8 mouse cellular contexts compared by ENCODE assay signal in the genomic region with DNA sequence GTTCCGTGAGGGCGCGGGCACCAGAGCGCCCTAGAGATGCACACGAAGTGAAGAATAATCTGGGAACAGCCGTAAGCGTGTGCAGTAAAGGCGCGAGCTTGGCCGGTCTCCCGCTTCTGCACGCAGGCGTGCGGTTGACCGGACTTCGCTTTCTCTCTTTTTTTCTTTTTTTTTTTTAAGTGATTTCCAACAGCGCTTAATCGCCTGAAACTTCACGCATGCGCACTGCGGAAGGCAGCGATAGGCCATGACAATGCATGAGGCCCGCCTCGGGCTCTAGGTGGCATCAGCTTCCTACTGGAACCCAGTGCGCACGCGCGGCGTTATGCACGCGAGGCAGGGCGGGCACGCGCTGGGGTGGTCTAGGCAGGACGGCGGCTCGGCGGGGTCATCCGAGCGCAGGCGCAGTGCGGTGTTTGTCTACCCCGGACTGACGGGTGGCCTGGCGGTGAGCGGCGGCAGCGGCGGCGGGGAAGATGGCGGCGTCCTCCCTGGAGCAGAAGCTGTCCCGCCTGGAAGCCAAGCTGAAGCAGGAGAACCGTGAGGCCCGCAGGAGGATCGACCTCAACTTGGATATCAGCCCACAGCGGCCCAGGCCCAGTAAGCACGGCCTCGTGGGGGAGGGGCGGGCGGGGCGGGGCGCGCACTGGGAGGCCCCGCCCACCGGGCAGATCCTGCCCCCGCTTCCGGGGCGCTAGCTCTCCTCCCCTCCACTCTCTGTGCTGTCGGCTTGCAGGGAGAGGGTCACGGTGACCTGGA. TPM values are rescaled to one million over a fixed set of nuclear protein-coding genes. Genes with fewer than 3 reads are reported as not detected.
DNase-seq lines count a peak whose midpoint lies in the region; ATAC-seq and TF ChIP-seq lines count a peak whose summit lies in the region.

Gene Map2k7 (plus strand): TSS at position 307 of the 759 bp plus-strand sequence.
Gene Gm49320 (plus strand): TSS at position 432 of the 759 bp plus-strand sequence.

- WGBS in embryonic facial prominence, embryonic 13.5 days, result 0% methylated on average over 62 of the region's 71 CpGs
- WGBS in heart, adult 2 months, result under 1% methylated on average over 71 of the region's 71 CpGs
- under 1% methylated on average over 63 of the region's 71 CpGs for WGBS in limb, embryonic 13.5 days
- under 1% methylated on average over 57 of the region's 71 CpGs for WGBS in midbrain, embryonic 16.5 days

- H3K4me2 ChIP-seq in embryonic facial prominence, embryonic 13.5 days, result peak within 1 kb of the TSS; percentile 89
- peak within 1 kb of the TSS; percentile 90 for H3K4me2 ChIP-seq in limb, embryonic 13.5 days (replicated peaks)
- H3K4me2 ChIP-seq in midbrain, embryonic 16.5 days (ENCODE audit: low read length), result peak within 1 kb of the TSS; percentile 77

- H3K36me3 ChIP-seq in embryonic facial prominence, embryonic 13.5 days, result peaks cover 20% of the 10 kb centered on the region
- H3K36me3 ChIP-seq in heart, adult 2 months (ENCODE audit: control insufficient read depth, insufficient read depth, low read length), result no peaks in the 10 kb centered on the region; the same call in 1 of the 2 replicates
- peaks cover 29% of the 10 kb centered on the region for H3K36me3 ChIP-seq in limb, embryonic 13.5 days
- peaks cover 4% of the 10 kb centered on the region for H3K36me3 ChIP-seq in midbrain, embryonic 16.5 days (ENCODE audit: control insufficient read depth, insufficient read depth, low read length)

- peak within 1 kb of the TSS; percentile 85 for H3K9ac ChIP-seq in embryonic facial prominence, embryonic 13.5 days
- peak within 1 kb of the TSS; percentile 90 for H3K9ac ChIP-seq in heart, adult 2 months (ENCODE audit: low read depth, low read length)
- peak within 1 kb of the TSS; percentile 78 for H3K9ac ChIP-seq in limb, embryonic 13.5 days
- H3K9ac ChIP-seq in midbrain, embryonic 16.5 days (ENCODE audit: low read depth, low read length), result peak within 1 kb of the TSS; percentile 84

- H3K4me1 ChIP-seq in embryonic facial prominence, embryonic 13.5 days, result peaks cover 25% of the 10 kb centered on the region
- H3K4me1 ChIP-seq in heart, adult 2 months (ENCODE audit: control insufficient read depth, insufficient read depth, low read length), result peaks cover 5% of the 10 kb centered on the region
- peaks cover 25% of the 10 kb centered on the region for H3K4me1 ChIP-seq in limb, embryonic 13.5 days
- H3K4me1 ChIP-seq in midbrain, embryonic 16.5 days (ENCODE audit: control insufficient read depth, insufficient read depth, low read length), result peaks cover 25% of the 10 kb centered on the region

- ATAC-seq in embryonic facial prominence, embryonic 13.5 days (ENCODE audit: insufficient number of reproducible peaks, insufficient read depth, low FRiP score, low TSS enrichment, low read depth), result peak; percentile 93
- ATAC-seq in limb, embryonic 13.5 days (ENCODE audit: low FRiP score, low read depth), result peak; percentile 95
- ATAC-seq in midbrain, embryonic 16.5 days, result peak; percentile 96

- TF ChIP-seq CTCF in heart, adult 2 months (IDR thresholded peaks at IDR 0.05), result peak; percentile 79

- H3K9me3 ChIP-seq in embryonic facial prominence, embryonic 13.5 days, result no peaks in the 10 kb centered on the region
- no peaks in the 10 kb centered on the region for H3K9me3 ChIP-seq in limb, embryonic 13.5 days
- no peaks in the 10 kb centered on the region for H3K9me3 ChIP-seq in midbrain, embryonic 16.5 days (replicated peaks; ENCODE audit: control insufficient read depth, low read length, poor library complexity, severe bottlenecking)

- no peaks in the 10 kb centered on the region for H3K27me3 ChIP-seq in embryonic facial prominence, embryonic 13.5 days
- no peaks in the 10 kb centered on the region for H3K27me3 ChIP-seq in heart, adult 2 months (ENCODE audit: control insufficient read depth, insufficient read depth, low read length)
- H3K27me3 ChIP-seq in limb, embryonic 13.5 days, result 0 out of 2 replicates have a peak, but pooled peaks cover 3% of the 10 kb centered on the region
- H3K27me3 ChIP-seq in midbrain, embryonic 16.5 days (ENCODE audit: control insufficient read depth, insufficient read depth, low read depth, low read length), result no peaks in the 10 kb centered on the region

- peak; percentile 57; the same call in 1 of the 2 replicates for TF ChIP-seq EP300 in heart, adult 2 months (IDR thresholded peaks at IDR 0.05; ENCODE audit: insufficient read depth, low read depth, low read length)

- intact Hi-C loops in heart, adult 2 months (cut with DNase I), result loop anchor here (1.0 to 5.0 kb wide), 6 partner anchors 14 to 439 kb away; partner anchors contain the start of genes Cers4, Evi5l and Timm44

- H3K27ac ChIP-seq in embryonic facial prominence, embryonic 13.5 days, result peak within 1 kb of the TSS; percentile 97
- peak within 1 kb of the TSS; percentile 85 for H3K27ac ChIP-seq in heart, adult 2 months
- H3K27ac ChIP-seq in limb, embryonic 13.5 days, result peak within 1 kb of the TSS; percentile 93
- peak within 1 kb of the TSS; percentile 91 for H3K27ac ChIP-seq in midbrain, embryonic 16.5 days (ENCODE audit: low read length)

- peak; percentile 98 for DNase-seq in 3134 (ENCODE audit: extremely low read depth, insufficient read length, low spot score)
- DNase-seq in adrenal gland, postnatal 36 days, result peak; percentile 100
- DNase-seq in heart, adult 2 months, result peak; percentile 99 to 100
- peak; percentile 100 for DNase-seq in kidney, adult 8-10 months
- peak; percentile 96 to 99 for DNase-seq in spleen, postnatal 10 days (ENCODE audit: low spot score in 2 of 2)

- peak within 1 kb of the TSS; percentile 79 for H3K4me3 ChIP-seq in embryonic facial prominence, embryonic 13.5 days
- H3K4me3 ChIP-seq in heart, adult 2 months, result peak within 1 kb of the TSS; percentile 74
- peak within 1 kb of the TSS; percentile 83 for H3K4me3 ChIP-seq in limb, embryonic 13.5 days
- H3K4me3 ChIP-seq in midbrain, embryonic 16.5 days (ENCODE audit: low read depth, low read length), result peak within 1 kb of the TSS; percentile 79

- peak; percentile 85 for TF ChIP-seq POLR2A in heart, adult 2 months (IDR thresholded peaks at IDR 0.05; ENCODE audit: insufficient read depth, low read depth, low read length)

- H3K79me2 ChIP-seq in heart, adult 2 months (replicated peaks; ENCODE audit: control insufficient read depth, insufficient read depth, low read length), result peaks cover 4% of the 10 kb centered on the region; the same call in 1 of the 2 replicates

RNA-seq across cellular contexts. Expression of gene Map2k7, which starts in this region (rescaled TPM):
- 10 to 100 TPM; 89.3 to 95.0 TPM for total RNA-seq in adrenal gland, postnatal 36 days (2021)
- polyA plus RNA-seq in embryonic facial prominence, embryonic 13.5 days (2015; fragmentation: Nextera tagmentation; extraction: Ambion mirVana), result 29.8 and 34.0 TPM in 2 replicates
- total RNA-seq in heart, adult 2 months (2021), result 10 to 100 TPM; 63.8 to 65.9 TPM
- 27.8 and 53.1 TPM in 2 replicates for polyA plus RNA-seq in heart, adult 2 months (2012; rRNA removed)
- polyA plus RNA-seq in limb, embryonic 13.5 days (2015; fragmentation: Nextera tagmentation; extraction: Ambion mirVana), result 29.3 and 29.9 TPM in 2 replicates
- polyA plus RNA-seq in midbrain, embryonic 16.5 days (2015; fragmentation: Nextera tagmentation; extraction: Ambion mirVana), result 26.8 and 29.9 TPM in 2 replicates

RNA-seq across cellular contexts. Expression of gene Gm49320, which starts in this region (rescaled TPM):
- 1 to 10 TPM in 1 of 2 experiments, not detected in 1; 1.7 TPM for total RNA-seq in adrenal gland, postnatal 36 days (2021)
- 1.8 and 2.0 TPM in 2 replicates for polyA plus RNA-seq in embryonic facial prominence, embryonic 13.5 days (2015; fragmentation: Nextera tagmentation; extraction: Ambion mirVana)
- total RNA-seq in heart, adult 2 months (2021), result under 1 TPM in 1 of 2 experiments, not detected in 1; 0.45 TPM
- polyA plus RNA-seq in heart, adult 2 months (2012; rRNA removed), result 0.64 and 2.6 TPM in 2 replicates
- polyA plus RNA-seq in limb, embryonic 13.5 days (2015; fragmentation: Nextera tagmentation; extraction: Ambion mirVana), result 1.3 and 2.4 TPM in 2 replicates
- polyA plus RNA-seq in midbrain, embryonic 16.5 days (2015; fragmentation: Nextera tagmentation; extraction: Ambion mirVana), result 0.73 and 1.8 TPM in 2 replicates

Comparison
In these comparisons a context has a peak if more than half of its experiments do, and no peak if none do; other contexts are left out.
1. Peak in every context shown above with its lines: DNase-seq, ATAC-seq, H3K4me3 ChIP-seq and H3K27ac ChIP-seq.